Mouse (Mus musculus) cortical plate, adult 2 months (tissue): Measurements from ENCODE around the gene Aoc3.

Source experiments
- CTCF ChIP-seq: fragments of 200-500 bp; IDR thresholded peaks from 2 replicates; pipeline ENCODE4 v1.5.1; 2011; ENCODE audit warnings: mild to moderate bottlenecking, control low read depth, low read length; ENCODE audit not compliant: insufficient read depth; ENCODE audit errors: extremely low read depth
- POLR2A ChIP-seq: fragments of 200-500 bp; IDR thresholded peaks from 2 replicates; pipeline ENCODE4 v1.6.1; 2011; ENCODE audit warnings: mild to moderate bottlenecking, low read length, control low read depth; ENCODE audit not compliant: insufficient read depth; ENCODE audit errors: extremely low read depth

DNA sequence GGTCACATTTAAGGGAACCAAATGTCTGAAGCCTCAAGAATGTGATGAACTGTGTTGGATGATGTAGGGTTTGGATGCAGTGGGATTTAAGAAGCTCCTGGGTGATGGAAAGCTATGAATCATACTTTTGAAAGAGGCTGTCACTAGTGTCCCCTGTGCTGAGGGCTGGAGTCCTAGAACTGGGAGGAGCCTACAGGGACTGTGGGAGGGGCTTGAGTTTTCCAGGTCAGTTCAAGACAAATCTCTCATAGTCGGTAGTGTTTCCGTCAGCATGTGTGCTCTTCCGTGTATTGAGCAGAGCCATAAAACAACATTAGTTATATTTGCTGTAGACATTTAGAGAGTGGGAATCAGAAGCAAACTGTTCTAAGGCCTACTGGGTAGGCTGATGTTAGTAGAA lies 3.1 kb upstream of the Aoc3 start:
- no peak for TF ChIP-seq CTCF
- no peak for TF ChIP-seq POLR2A
